9 mouse cellular contexts compared by ENCODE assay signal in genomic region chr15:88662111-88662850, GRCm38 (mm10).
DNase-seq lines count a peak whose midpoint lies in the region; ATAC-seq and TF ChIP-seq lines count a peak whose summit lies in the region.
"Had no signal": no experiment of that assay in that cellular context is flagged by ENCODE, and none has a peak within 500 bp of the region (broad histone marks: within the 10 kb centered on the region; RNA-seq: fewer than 3 reads in every experiment).

No protein-coding gene starts in this region.

- no peaks in the 10 kb centered on the region for H3K36me3 ChIP-seq in embryonic facial prominence, embryonic 13.5 days
- no peaks in the 10 kb centered on the region for H3K36me3 ChIP-seq in heart, postnatal 0 days (replicated peaks; ENCODE audit: control insufficient read depth, insufficient read depth, low read length)
- H3K36me3 ChIP-seq in megakaryocyte, embryonic 14.5 days (replicated peaks; ENCODE audit: low read length) = no peaks in the 10 kb centered on the region
- H3K36me3 ChIP-seq: lung, embryonic 15.5 days had no signal

- no peak overlapping the region for H3K4me3 ChIP-seq in embryonic facial prominence, embryonic 13.5 days
- H3K4me3 ChIP-seq in heart, postnatal 0 days (ENCODE audit: low read depth, low read length) = 0 out of 2 replicates have a peak overlapping the region, but pooled peaks have one; percentile 18
- peak overlapping the region; percentile 84 for H3K4me3 ChIP-seq in megakaryocyte, embryonic 14.5 days (replicated peaks)
- H3K4me3 ChIP-seq: lung, embryonic 15.5 days had no signal

- H3K9ac ChIP-seq in embryonic facial prominence, embryonic 13.5 days = no peak overlapping the region
- H3K9ac ChIP-seq in heart, postnatal 0 days (replicated peaks; ENCODE audit: low read depth, low read length) = no peak overlapping the region
- H3K9ac ChIP-seq: lung, embryonic 15.5 days had no signal

- TF ChIP-seq CTCF in heart, postnatal 0 days (IDR thresholded peaks at IDR 0.05; ENCODE audit: low read depth) = peak; percentile 63

- WGBS in embryonic facial prominence, embryonic 13.5 days = 6% methylated on average over 22 of the region's 22 CpGs
- 8% methylated on average over 22 of the region's 22 CpGs for WGBS in heart, postnatal 0 days

- peak overlapping the region; percentile 43 for H3K4me2 ChIP-seq in embryonic facial prominence, embryonic 13.5 days
- H3K4me2 ChIP-seq in heart, postnatal 0 days (ENCODE audit: low read depth, low read length) = peak overlapping the region; percentile 46
- H3K4me2 ChIP-seq: lung, embryonic 15.5 days had no signal

- ATAC-seq in embryonic facial prominence, embryonic 13.5 days (ENCODE audit: insufficient number of reproducible peaks, insufficient read depth, low FRiP score, low TSS enrichment, low read depth) = no peak
- no peak for ATAC-seq in heart, postnatal 0 days (ENCODE audit: insufficient read depth, low read depth)

- H3K9me3 ChIP-seq in embryonic facial prominence, embryonic 13.5 days = no peaks in the 10 kb centered on the region
- H3K9me3 ChIP-seq in heart, postnatal 0 days (replicated peaks; ENCODE audit: control insufficient read depth, low read length) = no peaks in the 10 kb centered on the region
- no peaks in the 10 kb centered on the region for H3K9me3 ChIP-seq in megakaryocyte, embryonic 14.5 days
- H3K9me3 ChIP-seq: lung, embryonic 15.5 days had no signal

- peak; percentile 40 to 84 for DNase-seq in adrenal gland, adult (ENCODE audit: inconsistent age in 2 of 2, low spot score in 1 of 2)
- DNase-seq in adrenal gland, postnatal 4 days (ENCODE audit: low spot score in 2 of 2) = no peak
- DNase-seq in adrenal gland, postnatal 10 days = peak; percentile 77
- DNase-seq in heart, postnatal 0 days (ENCODE audit: low spot score) = no peak
- DNase-seq in layer of hippocampus, postnatal 10 days (ENCODE audit: low spot score in 2 of 2) = peak; percentile 59 to 75
- peak; percentile 83 for DNase-seq in right cerebral cortex, postnatal 4 days

- no peak for TF ChIP-seq EP300 in heart, postnatal 0 days (IDR thresholded peaks at IDR 0.05; ENCODE audit: low read depth)

- peaks cover 4% of the 10 kb centered on the region; the same call in 1 of the 2 replicates for H3K4me1 ChIP-seq in embryonic facial prominence, embryonic 13.5 days
- H3K4me1 ChIP-seq in heart, postnatal 0 days (ENCODE audit: control insufficient read depth, insufficient read depth) = no peaks in the 10 kb centered on the region
- H3K4me1 ChIP-seq in megakaryocyte, embryonic 14.5 days = peaks cover 17% of the 10 kb centered on the region
- H3K4me1 ChIP-seq: lung, embryonic 15.5 days had no signal

- H3K27me3 ChIP-seq in embryonic facial prominence, embryonic 13.5 days = peaks cover 16% of the 10 kb centered on the region
- peaks cover 11% of the 10 kb centered on the region; the same call in 1 of the 2 replicates for H3K27me3 ChIP-seq in heart, postnatal 0 days (ENCODE audit: control insufficient read depth, insufficient read depth, low read length)
- H3K27me3 ChIP-seq in megakaryocyte, embryonic 14.5 days (replicated peaks) = peaks cover 19% of the 10 kb centered on the region

- H3K27ac ChIP-seq in embryonic facial prominence, embryonic 13.5 days = no peak overlapping the region
- no peak overlapping the region for H3K27ac ChIP-seq in heart, postnatal 0 days (ENCODE audit: low read depth)
- H3K27ac ChIP-seq: lung, embryonic 15.5 days had no signal

Comparison
In these comparisons a context has a peak if more than half of its experiments do, and no peak if none do; other contexts are left out.
1. DNase-seq: peak in adrenal gland, adult (2 of 2), adrenal gland, postnatal 10 days (single experiment), layer of hippocampus, postnatal 10 days (2 of 2) and right cerebral cortex, postnatal 4 days (single experiment); none in adrenal gland, postnatal 4 days (0 of 2) and heart, postnatal 0 days (single experiment).